Comparison of ENCODE assay signal across 9 mouse cellular contexts in genomic region chr8:94171321-94171755, GRCm38 (mm10). TPM values are rescaled to one million over a fixed set of nuclear protein-coding genes. Genes with fewer than 3 reads are reported as not detected.
DNase-seq lines count a peak whose midpoint lies in the region; ATAC-seq lines count a peak whose summit lies in the region.
"Had no signal": no experiment of that assay in that cellular context is flagged by ENCODE, and none has a peak within 500 bp of the region (broad histone marks: within the 10 kb centered on the region; RNA-seq: fewer than 3 reads in every experiment).

No protein-coding gene starts in this region.

- peak overlapping the region; percentile 73; the same call in 1 of the 2 replicates for H3K27ac ChIP-seq in heart, embryonic 10.5 days
- H3K27ac ChIP-seq in kidney, embryonic 15.5 days = no peak overlapping the region

- H3K9ac ChIP-seq in kidney, embryonic 15.5 days = no peak overlapping the region

- no peak for ATAC-seq in kidney, embryonic 15.5 days (replicated peaks; ENCODE audit: low FRiP score)

- DNase-seq in left cerebral cortex, postnatal 14 days (ENCODE audit: low spot score in 2 of 2) = peak; percentile 59 to 75
- DNase-seq in left cerebral cortex, adult 9 months (ENCODE audit: low spot score in 2 of 2) = no peak
- peak; percentile 64 for DNase-seq in brain, adult 2 months (ENCODE audit: low read depth, low spot score)
- no peak for DNase-seq in heart, embryonic 10.5 days (ENCODE audit: low spot score)
- peak; percentile 18 to 46 for DNase-seq in lung, postnatal 4 days
- DNase-seq in embryo, embryonic 10 days (ENCODE audit: low spot score) = no peak
- no peak for DNase-seq in testis, postnatal 10 days (ENCODE audit: low spot score)

- H3K4me1 ChIP-seq in heart, embryonic 10.5 days = peaks cover 22% of the 10 kb centered on the region
- peaks cover 33% of the 10 kb centered on the region for H3K4me1 ChIP-seq in kidney, embryonic 15.5 days

- H3K4me2 ChIP-seq in kidney, embryonic 15.5 days = peak overlapping the region; percentile 95

- no peaks in the 10 kb centered on the region for H3K9me3 ChIP-seq in heart, embryonic 10.5 days
- no peaks in the 10 kb centered on the region for H3K9me3 ChIP-seq in kidney, embryonic 15.5 days (replicated peaks)

- intact Hi-C loops in left cerebral cortex, postnatal 14 days (cut with DNase I) = no loop called here

- WGBS in heart, embryonic 10.5 days = 39% methylated on average over 10 of the region's 10 CpGs
- WGBS in kidney, embryonic 15.5 days = 27% methylated on average over 10 of the region's 10 CpGs

- H3K4me3 ChIP-seq in heart, embryonic 10.5 days = peak overlapping the region; percentile 61
- peak overlapping the region; percentile 51; the same call in 1 of the 2 replicates for H3K4me3 ChIP-seq in kidney, embryonic 15.5 days (replicated peaks)

- H3K36me3 ChIP-seq in heart, embryonic 10.5 days = no peaks in the 10 kb centered on the region
- H3K36me3 ChIP-seq in kidney, embryonic 15.5 days = no peaks in the 10 kb centered on the region

- peaks cover 84% of the 10 kb centered on the region for H3K27me3 ChIP-seq in heart, embryonic 10.5 days (ENCODE audit: insufficient read depth, poor library complexity, severe bottlenecking)
- peaks cover 74% of the 10 kb centered on the region for H3K27me3 ChIP-seq in kidney, embryonic 15.5 days

RNA-seq across cellular contexts. Expression of gene Mt2, which starts 1.1 kb away (rescaled TPM):
- total RNA-seq in left cerebral cortex, postnatal 14 days (2021) = 100 to 1,000 TPM; 269 to 360 TPM
- 86.3 and 113 TPM in 2 replicates for polyA plus RNA-seq in heart, embryonic 10.5 days (2016; fragmentation: Nextera tagmentation; extraction: Ambion mirVana)
- polyA plus RNA-seq in kidney, embryonic 15.5 days (2015; fragmentation: Nextera tagmentation; extraction: Ambion mirVana) = 163 and 178 TPM in 2 replicates

RNA-seq across cellular contexts. Expression of gene Mt1, which starts 7.5 kb away (rescaled TPM):
- total RNA-seq in left cerebral cortex, postnatal 14 days (2021) = 100 to 1,000 TPM; 333 to 369 TPM
- 361 and 393 TPM in 2 replicates for polyA plus RNA-seq in heart, embryonic 10.5 days (2016; fragmentation: Nextera tagmentation; extraction: Ambion mirVana)
- polyA plus RNA-seq in kidney, embryonic 15.5 days (2015; fragmentation: Nextera tagmentation; extraction: Ambion mirVana) = 519 and 582 TPM in 2 replicates

RNA-seq across cellular contexts. Expression of gene Mt3, which starts 18.9 kb away (rescaled TPM):
- total RNA-seq in left cerebral cortex, postnatal 14 days (2021) = 100 to 1,000 TPM; 740 to 758 TPM
- polyA plus RNA-seq in heart, embryonic 10.5 days (2016; fragmentation: Nextera tagmentation; extraction: Ambion mirVana) = 10.6 and 15.7 TPM in 2 replicates
- 2.9 and 7.1 TPM in 2 replicates for polyA plus RNA-seq in kidney, embryonic 15.5 days (2015; fragmentation: Nextera tagmentation; extraction: Ambion mirVana)

RNA-seq across cellular contexts. Expression of gene Mt4, which starts 34.3 kb away (rescaled TPM):
- total RNA-seq in left cerebral cortex, postnatal 14 days (2021) = not detected
- polyA plus RNA-seq in heart, embryonic 10.5 days (2016; fragmentation: Nextera tagmentation; extraction: Ambion mirVana) = not detected in 2 replicates
- not detected in 2 replicates for polyA plus RNA-seq in kidney, embryonic 15.5 days (2015; fragmentation: Nextera tagmentation; extraction: Ambion mirVana)
- total RNA-seq: layer of hippocampus, postnatal 10 days had no signal

RNA-seq across cellular contexts. Expression of gene Nup93, which starts 43.0 kb away (rescaled TPM):
- total RNA-seq in left cerebral cortex, postnatal 14 days (2021) = 10 to 100 TPM; 46.6 to 52.8 TPM
- polyA plus RNA-seq in heart, embryonic 10.5 days (2016; fragmentation: Nextera tagmentation; extraction: Ambion mirVana) = 98.2 and 118 TPM in 2 replicates
- 89.6 and 91.6 TPM in 2 replicates for polyA plus RNA-seq in kidney, embryonic 15.5 days (2015; fragmentation: Nextera tagmentation; extraction: Ambion mirVana)

Comparison
In these comparisons a context has a peak if more than half of its experiments do, and no peak if none do; other contexts are left out.
1. DNase-seq: peak in left cerebral cortex, postnatal 14 days (2 of 2), brain, adult 2 months (single experiment) and lung, postnatal 4 days (2 of 2); none in left cerebral cortex, adult 9 months (0 of 2), heart, embryonic 10.5 days (single experiment), embryo, embryonic 10 days (single experiment) and testis, postnatal 10 days (single experiment).